Mouse (Mus musculus) megakaryocyte, embryonic 14.5 days (primary cell): Measurements from ENCODE around the gene Vmn1r86.

Experiments
- FLI1 ChIP-seq: IDR thresholded peaks from 2 replicates; pipeline ENCODE4 v1.6.1; 2012; ENCODE audit warnings: low read length, inconsistent platforms, mixed read lengths
- GATA1 ChIP-seq: IDR thresholded peaks from 3 replicates; pipeline ENCODE4 v1.6.1; 2012; ENCODE audit warnings: mixed read lengths, low read length, inconsistent platforms, borderline replicate concordance

DNA sequence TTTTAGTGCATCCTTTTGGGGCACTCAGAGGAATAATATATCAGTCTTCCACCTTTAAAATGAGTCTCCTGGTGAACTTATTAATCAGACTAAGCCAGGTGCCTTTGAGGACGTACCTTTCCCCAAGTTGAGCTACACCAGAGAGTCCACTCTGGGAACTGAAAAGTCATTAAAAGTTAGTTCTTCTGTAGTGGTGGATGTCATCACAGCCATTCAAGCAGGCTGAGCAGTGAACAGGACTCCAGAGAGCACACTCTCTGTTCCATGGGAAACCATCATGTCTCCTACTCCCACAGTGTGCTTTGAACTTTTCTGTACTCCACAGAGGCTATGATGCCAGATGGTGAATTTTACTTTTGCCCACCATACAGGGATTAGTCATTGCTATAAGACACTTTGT is 20.3 kb upstream of the Vmn1r86 start, which contains the start of gene Vmn1r87:
- TF ChIP-seq GATA1 = no peak
- TF ChIP-seq FLI1 = no peak
